Mouse (Mus musculus) MEL (cell line): ENCODE data around the gene Trio. TPM values are rescaled to one million over a fixed set of nuclear protein-coding genes. Genes with fewer than 3 reads are reported as not detected.

ENCODE experiments used
- DNase-seq: peaks from one replicate; pipeline ENCODE4 v3.0.0; 2011; ENCODE audit warnings: low read depth, low spot score
- H3K27ac ChIP-seq: 2 replicates; pipeline ENCODE4 v1.5.1; 2012; ENCODE audit warnings: low read depth, mild to moderate bottlenecking, control low read depth, low read length, moderate library complexity; ENCODE audit not compliant: control insufficient read depth
- H3K27me3 ChIP-seq, 2 experiments: fragments of 150-350 bp in 1 of 2; sonication (generic) in 1 of 2; 2 replicates each; pipeline ENCODE4 v1.6.1; 2012; ENCODE audit warnings: low read length in 2 of 2, mild to moderate bottlenecking in 2 of 2, improper control_type of control experiment in 1 of 2, moderate library complexity in 1 of 2; ENCODE audit not compliant: insufficient read depth in 2 of 2, control insufficient read depth in 1 of 2
- H3K36me3 ChIP-seq, 2 experiments: 2 replicates each; pipeline ENCODE4 v1.6.1; 2012 to 2014; ENCODE audit warnings: low read length in 2 of 2, improper control_type of control experiment in 1 of 2, inconsistent platforms in 1 of 2, mild to moderate bottlenecking in 1 of 2; ENCODE audit not compliant: insufficient read depth in 2 of 2, control insufficient read depth in 1 of 2
- H3K4me1 ChIP-seq, 2 experiments: fragments of 150-350 bp in 1 of 2; sonication (generic) in 1 of 2; 2 replicates each; pipeline ENCODE4 v1.6.1; 2012; ENCODE audit warnings: low read length in 2 of 2, improper control_type of control experiment in 1 of 2, mild to moderate bottlenecking in 1 of 2; ENCODE audit not compliant: insufficient read depth in 2 of 2, control insufficient read depth in 1 of 2
- H3K4me3 ChIP-seq, 2 experiments: fragments of 150-350 bp in 1 of 2; sonication (generic) in 1 of 2; 2 replicates each; pipeline ENCODE4 v1.5.1; 2012; ENCODE audit warnings: low read depth in 2 of 2, low read length in 2 of 2, mild to moderate bottlenecking in 2 of 2, moderate library complexity in 2 of 2, control low read depth in 1 of 2, improper control_type of control experiment in 1 of 2; ENCODE audit not compliant: control insufficient read depth in 1 of 2, insufficient read depth in 1 of 2
- H3K79me2 ChIP-seq: 2 replicates; pipeline ENCODE4 v1.6.1; 2012; ENCODE audit warnings: mild to moderate bottlenecking, low read length, moderate library complexity; ENCODE audit not compliant: control insufficient read depth, poor library complexity, insufficient read depth
- H3K9ac ChIP-seq: 2 replicates; pipeline ENCODE4 v1.6.1; 2012; ENCODE audit warnings: low read depth, mild to moderate bottlenecking, control low read depth, low read length, moderate library complexity; ENCODE audit not compliant: control insufficient read depth, poor library complexity, severe bottlenecking
- H3K9me3 ChIP-seq: fragments of 150-350 bp; sonication (generic); replicated peaks from 2 replicates; pipeline ENCODE4 v1.6.1; 2012; ENCODE audit warnings: mild to moderate bottlenecking, low read length, improper control_type of control experiment, moderate library complexity; ENCODE audit not compliant: insufficient read depth
- BHLHE40 ChIP-seq: IDR thresholded peaks from 2 replicates; pipeline ENCODE4 v1.6.1; 2012; ENCODE audit warnings: low read depth, mild to moderate bottlenecking, inconsistent platforms, low read length, improper control_type of control experiment, borderline replicate concordance
- CHD2 ChIP-seq: IDR thresholded peaks from 2 replicates; pipeline ENCODE4 v1.6.1; 2011; ENCODE audit warnings: low read length, improper control_type of control experiment
- ETS1 ChIP-seq: IDR thresholded peaks from 2 replicates; pipeline ENCODE4 v1.6.1; 2012; ENCODE audit warnings: low read depth, mild to moderate bottlenecking, inconsistent platforms, low read length, improper control_type of control experiment, moderate library complexity
- GABPA ChIP-seq: IDR thresholded peaks from 2 replicates; pipeline ENCODE4 v1.6.1; 2012; ENCODE audit warnings: low read depth, mild to moderate bottlenecking, inconsistent platforms, low read length, improper control_type of control experiment, moderate library complexity
- GATA1 ChIP-seq: IDR thresholded peaks from 2 replicates; pipeline ENCODE4 v1.6.1; 2011; ENCODE audit warnings: low read depth, low read length, improper control_type of control experiment
- HCFC1 ChIP-seq: IDR thresholded peaks from 2 replicates; pipeline ENCODE4 v1.6.1; 2012; ENCODE audit warnings: low read depth, mild to moderate bottlenecking, inconsistent platforms, low read length, improper control_type of control experiment, moderate library complexity
- JUND ChIP-seq: IDR thresholded peaks from 2 replicates; pipeline ENCODE4 v1.6.1; 2011; ENCODE audit warnings: low read depth, mild to moderate bottlenecking, improper control_type of control experiment, low read length
- MAFK ChIP-seq: IDR thresholded peaks from 2 replicates; pipeline ENCODE4 v1.6.1; 2011; ENCODE audit warnings: low read depth, mild to moderate bottlenecking, low read length, improper control_type of control experiment, borderline replicate concordance
- MEF2A ChIP-seq: IDR thresholded peaks from 2 replicates; pipeline ENCODE4 v1.6.1; 2014; ENCODE audit warnings: low read depth, mild to moderate bottlenecking, inconsistent platforms, low read length, improper control_type of control experiment; ENCODE audit not compliant: poor library complexity, insufficient replicate concordance, severe bottlenecking; ENCODE audit errors: extremely low read depth
- MXI1 ChIP-seq: IDR thresholded peaks from 2 replicates; pipeline ENCODE4 v1.6.1; 2011; ENCODE audit warnings: mild to moderate bottlenecking, low read depth, low read length, improper control_type of control experiment
- MYB ChIP-seq: IDR thresholded peaks from 2 replicates; pipeline ENCODE4 v1.6.1; 2011; ENCODE audit warnings: mild to moderate bottlenecking, low read depth, low read length, improper control_type of control experiment
- MYC ChIP-seq: IDR thresholded peaks from 2 replicates; pipeline ENCODE4 v1.6.1; 2011; ENCODE audit warnings: low read depth, mild to moderate bottlenecking, low read length, improper control_type of control experiment, moderate library complexity
- NELFE ChIP-seq: IDR thresholded peaks from 2 replicates; pipeline ENCODE4 v1.6.1; 2011; ENCODE audit warnings: low read depth, low read length, improper control_type of control experiment
- POLR2AphosphoS2 ChIP-seq: IDR thresholded peaks from 2 replicates; pipeline ENCODE4 v1.6.1; 2011; ENCODE audit warnings: low read length, improper control_type of control experiment
- RAD21 ChIP-seq: IDR thresholded peaks from 2 replicates; pipeline ENCODE4 v1.6.1; 2011; ENCODE audit warnings: mild to moderate bottlenecking, low read depth, low read length, improper control_type of control experiment
- RCOR1 ChIP-seq: IDR thresholded peaks from 2 replicates; pipeline ENCODE4 v1.6.1; 2012; ENCODE audit warnings: low read depth, mild to moderate bottlenecking, inconsistent platforms, low read length, improper control_type of control experiment
- TBP ChIP-seq: IDR thresholded peaks from 2 replicates; pipeline ENCODE4 v1.8.0; 2011; ENCODE audit warnings: low read depth, low read length, improper control_type of control experiment
- TCF12 ChIP-seq: IDR thresholded peaks from 2 replicates; pipeline ENCODE4 v1.6.1; 2014; ENCODE audit warnings: low read depth, mild to moderate bottlenecking, inconsistent platforms, low read length, improper control_type of control experiment, moderate library complexity
- UBTF ChIP-seq: IDR thresholded peaks from 2 replicates; pipeline ENCODE4 v1.6.1; 2012; ENCODE audit warnings: low read depth, mild to moderate bottlenecking, inconsistent platforms, low read length, improper control_type of control experiment, moderate library complexity, borderline replicate concordance; ENCODE audit not compliant: insufficient read depth
- USF1 ChIP-seq: IDR thresholded peaks from 2 replicates; pipeline ENCODE4 v1.6.1; 2014; ENCODE audit warnings: low read depth, mild to moderate bottlenecking, inconsistent platforms, low read length, improper control_type of control experiment, moderate library complexity
- ZC3H11A ChIP-seq: IDR thresholded peaks from 2 replicates; pipeline ENCODE4 v1.6.1; 2012; ENCODE audit warnings: low read depth, mild to moderate bottlenecking, inconsistent platforms, low read length, improper control_type of control experiment
- ZKSCAN1 ChIP-seq: IDR thresholded peaks from 2 replicates; pipeline ENCODE4 v1.6.1; 2012; ENCODE audit warnings: low read depth, mild to moderate bottlenecking, inconsistent platforms, low read length, improper control_type of control experiment, moderate library complexity
- ZNF384 ChIP-seq: IDR thresholded peaks from 2 replicates; pipeline ENCODE4 v1.6.1; 2012; ENCODE audit warnings: low read depth, mild to moderate bottlenecking, inconsistent platforms, low read length, improper control_type of control experiment
- polyA plus RNA-seq, 2 experiments: library from polyadenylated mRNA; stranded (reverse) in 1 of 2; unstranded in 1 of 2; fragments of >175 nt in 1 of 2; fragments of >200 nt in 1 of 2; gene quantifications; 2 replicates each; pipeline versions ENCODE4 v1.2.1 to v1.2.4; 2012; ENCODE audit warnings: low replicate concordance in 2 of 2, low read depth in 1 of 2; ENCODE audit not compliant: insufficient read length in 2 of 2, insufficient read depth in 1 of 2, missing spikeins in 1 of 2
- total RNA-seq: library from RNA; depleted of rRNA; stranded (reverse); fragments of 300-350 nt; gene quantifications from 2 replicates; pipeline ENCODE4 v1.2.3, GENCODE M21; 2012

Gene Trio
- total and polyA plus RNA-seq, 3 experiments: 0.91 to 1.1 TPM; not detected in 1

GRCm38 (mm10) chr15:27682619-27683018 lies 343.0 kb downstream of the Trio start:
- H3K36me3 ChIP-seq: no peaks in the 10 kb centered on the region
- DNase-seq: no peak
- no peaks in the 10 kb centered on the region for H3K9me3 ChIP-seq
- no peak overlapping the region for H3K27ac ChIP-seq
- no peak overlapping the region for H3K9ac ChIP-seq
- no peaks in the 10 kb centered on the region for H3K79me2 ChIP-seq
- H3K27me3 ChIP-seq: no peaks in the 10 kb centered on the region
- TF ChIP-seq RAD21 (no peak), HCFC1 (no peak), MEF2A (no peak), USF1 (no peak), MYC (no peak), MYB (no peak), JUND (no peak), ETS1 (no peak), ZKSCAN1 (no peak), GABPA (no peak), ZNF384 (no peak), MXI1 (no peak), BHLHE40 (no peak), CHD2 (no peak), MAFK (no peak), ZC3H11A (no peak), POLR2AphosphoS2 (no peak), UBTF (no peak)
- TF ChIP-seq, all 39 proteins: peak for 0
- no peaks in the 10 kb centered on the region for H3K4me1 ChIP-seq
- no peak overlapping the region for H3K4me3 ChIP-seq

- TF ChIP-seq GATA1 (no peak), USF1 (no peak), NELFE (no peak), RCOR1 (no peak), TCF12 (no peak), UBTF (no peak), RAD21 (no peak), TBP (no peak), BHLHE40 (no peak), MYC (no peak)
- H3K4me3 ChIP-seq: no peak within 1 kb of the TSS
- H3K79me2 ChIP-seq: no peaks in the 10 kb centered on the region
- no peak within 1 kb of the TSS for H3K9ac ChIP-seq
- no peaks in the 10 kb centered on the region for H3K36me3 ChIP-seq
- H3K9me3 ChIP-seq: no peaks in the 10 kb centered on the region
- DNase-seq: no peak
- no peaks in the 10 kb centered on the region for H3K27me3 ChIP-seq
- no peak within 1 kb of the TSS for H3K27ac ChIP-seq
- H3K4me1 ChIP-seq: no peaks in the 10 kb centered on the region
Observed at GRCm38 (mm10) chr15:27681419-27682187, 344.0 kb downstream of the Trio start, which contains the start of gene Otulinl. Gene Otulinl (minus strand): TSS chr15:27681579.
